Mouse (Mus musculus): ENCODE results near the gene Cd248. TPM values are rescaled to one million over a fixed set of nuclear protein-coding genes. Genes with fewer than 3 reads are reported as not detected.

Gene Cd248
- polyA plus RNA-seq, 1 experiment from 2014 or later: 24.2 TPM

- H3K9ac ChIP-seq (ENCODE audit: low read depth, low read length): peak within 1 kb of the TSS; percentile 88
- H3K4me3 ChIP-seq (ENCODE audit: low read depth, low read length): peak within 1 kb of the TSS; percentile 76
- H3K27me3 ChIP-seq (ENCODE audit: control insufficient read depth, insufficient read depth, low read length): no peaks in the 10 kb centered on the region
- H3K9me3 ChIP-seq (replicated peaks; ENCODE audit: control insufficient read depth, low read length): no peaks in the 10 kb centered on the region
- H3K4me2 ChIP-seq: peak within 1 kb of the TSS; percentile 95
- peaks cover 20% of the 10 kb centered on the region for H3K4me1 ChIP-seq (ENCODE audit: control insufficient read depth, insufficient read depth, low read length)
- ATAC-seq (replicated peaks; ENCODE audit: insufficient number of reproducible peaks, low FRiP score, low TSS enrichment): peak; percentile 82
- no peaks in the 10 kb centered on the region for H3K36me3 ChIP-seq (ENCODE audit: control insufficient read depth, insufficient read depth, low read length)
- under 1% methylated on average over 43 of the region's 44 CpGs for WGBS (ENCODE audit: insufficient replicate concordance)
- H3K27ac ChIP-seq (ENCODE audit: low read depth, low read length): peak within 1 kb of the TSS; percentile 57; the same call in 1 of the 2 replicates
Measured at GRCm38 (mm10) chr19:5038709-5039156, 29.1 kb upstream of the Cd248 start, which contains the start of the genes B4gat1 and AC124502.3. Gene B4gat1, plus strand, starts transcription at chr19:5038826. Gene AC124502.3, plus strand, starts transcription at chr19:5038891.

- Histone ChIP-seq H3K27me3 (ENCODE audit: control insufficient read depth, insufficient read depth, low read length) (no peaks in the 10 kb centered on the region), H3K36me3 (ENCODE audit: control insufficient read depth, insufficient read depth, low read length) (no peaks in the 10 kb centered on the region), H3K4me1 (ENCODE audit: control insufficient read depth, insufficient read depth, low read length) (peaks cover 20% of the 10 kb centered on the region), H3K4me3 (ENCODE audit: low read depth, low read length) (peak overlapping the region; percentile 76), H3K4me2 (peak overlapping the region; percentile 95), H3K27ac (ENCODE audit: low read depth, low read length) (no peak overlapping the region), H3K9me3 (replicated peaks; ENCODE audit: control insufficient read depth, low read length) (no peaks in the 10 kb centered on the region), H3K9ac (ENCODE audit: low read depth, low read length) (peak overlapping the region; percentile 88)
- WGBS (ENCODE audit: insufficient replicate concordance): 15% methylated on average over 41 of the region's 41 CpGs
- no peak for ATAC-seq (replicated peaks; ENCODE audit: insufficient number of reproducible peaks, low FRiP score, low TSS enrichment)
Measured at GRCm38 (mm10) chr19:5039301-5040114, 28.4 kb upstream of the Cd248 start.

DNA sequence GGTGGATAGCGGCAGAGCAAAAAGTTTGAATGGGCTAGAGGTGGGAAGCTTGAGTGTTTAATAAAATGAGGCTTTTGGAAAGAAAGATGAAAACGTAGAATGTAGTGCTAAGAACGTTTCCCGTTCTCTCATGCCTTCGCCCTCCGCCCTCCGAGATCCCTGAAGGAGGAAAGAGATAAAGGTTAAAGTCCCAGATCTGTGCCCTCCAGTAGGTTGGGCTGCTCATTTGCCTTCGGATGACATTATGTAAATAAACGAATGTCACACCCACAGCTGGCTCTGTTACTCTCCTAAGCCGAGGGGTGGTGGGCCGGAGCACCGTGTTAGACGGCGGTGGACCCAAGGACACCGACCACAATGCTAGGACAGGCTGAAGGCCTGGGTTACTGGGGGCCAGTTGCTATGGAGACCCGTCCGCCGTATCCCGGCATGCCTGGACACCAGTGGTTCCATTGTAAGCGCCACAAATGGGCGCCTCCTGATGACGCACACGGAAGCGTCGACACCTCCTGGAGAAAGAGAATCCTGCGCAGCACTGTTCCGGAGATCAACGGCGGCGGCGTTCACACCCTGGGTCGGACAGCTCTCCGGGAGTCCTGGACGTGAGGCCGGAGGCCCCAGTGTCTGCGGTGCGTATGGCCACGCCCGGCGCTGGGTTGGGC is 26.9 kb upstream of the Cd248 start, which contains the start of gene Brms1:
Gene Brms1 (plus strand): TSS at position 493 of the 662 bp plus-strand sequence.
- peak within 1 kb of the TSS; percentile 72 for H3K27ac ChIP-seq (ENCODE audit: low read depth, low read length)
- 4% methylated on average over 40 of the region's 40 CpGs for WGBS (ENCODE audit: insufficient replicate concordance)

GRCm38 (mm10) chr19:5041588-5041987 is 26.3 kb upstream of the Cd248 start:
- Histone ChIP-seq H3K9me3 (replicated peaks; ENCODE audit: control insufficient read depth, low read length) (no peaks in the 10 kb centered on the region), H3K4me3 (ENCODE audit: low read depth, low read length) (peak overlapping the region; percentile 93), H3K27me3 (ENCODE audit: control insufficient read depth, insufficient read depth, low read length) (no peaks in the 10 kb centered on the region), H3K4me2 (peak overlapping the region; percentile 95), H3K36me3 (ENCODE audit: control insufficient read depth, insufficient read depth, low read length) (no peaks in the 10 kb centered on the region; the same call in 1 of the 2 replicates), H3K4me1 (ENCODE audit: control insufficient read depth, insufficient read depth, low read length) (peaks cover 20% of the 10 kb centered on the region), H3K27ac (ENCODE audit: low read depth, low read length) (peak overlapping the region; percentile 72), H3K9ac (ENCODE audit: low read depth, low read length) (peak overlapping the region; percentile 92)
- ATAC-seq (replicated peaks; ENCODE audit: insufficient number of reproducible peaks, low FRiP score, low TSS enrichment): no peak
- WGBS (ENCODE audit: insufficient replicate concordance): under 1% methylated on average over 16 of the region's 16 CpGs

More for the DNA sequence above, 26.9 kb upstream of the Cd248 start, which contains the start of gene Brms1:
- Histone ChIP-seq H3K27me3 (ENCODE audit: control insufficient read depth, insufficient read depth, low read length) (no peaks in the 10 kb centered on the region), H3K36me3 (ENCODE audit: control insufficient read depth, insufficient read depth, low read length) (no peaks in the 10 kb centered on the region), H3K4me1 (ENCODE audit: control insufficient read depth, insufficient read depth, low read length) (peaks cover 20% of the 10 kb centered on the region), H3K9me3 (replicated peaks; ENCODE audit: control insufficient read depth, low read length) (no peaks in the 10 kb centered on the region), H3K4me3 (ENCODE audit: low read depth, low read length) (peak within 1 kb of the TSS; percentile 93), H3K9ac (ENCODE audit: low read depth, low read length) (peak within 1 kb of the TSS; percentile 92), H3K4me2 (peak within 1 kb of the TSS; percentile 95)
- peak; percentile 60 for ATAC-seq (replicated peaks; ENCODE audit: insufficient number of reproducible peaks, low FRiP score, low TSS enrichment)

GRCm38 (mm10) chr19:5045531-5045930 is 22.3 kb upstream of the Cd248 start:
- Histone ChIP-seq H3K27ac (ENCODE audit: low read depth, low read length) (no peak overlapping the region), H3K9ac (ENCODE audit: low read depth, low read length) (no peak overlapping the region), H3K4me2 (no peak overlapping the region), H3K4me3 (ENCODE audit: low read depth, low read length) (no peak overlapping the region), H3K9me3 (replicated peaks; ENCODE audit: control insufficient read depth, low read length) (no peaks in the 10 kb centered on the region), H3K36me3 (ENCODE audit: control insufficient read depth, insufficient read depth, low read length) (no peaks in the 10 kb centered on the region; the same call in 1 of the 2 replicates), H3K27me3 (ENCODE audit: control insufficient read depth, insufficient read depth, low read length) (no peaks in the 10 kb centered on the region), H3K4me1 (ENCODE audit: control insufficient read depth, insufficient read depth, low read length) (peaks cover 15% of the 10 kb centered on the region)
- ATAC-seq (replicated peaks; ENCODE audit: insufficient number of reproducible peaks, low FRiP score, low TSS enrichment): no peak
- 70% methylated on average over 4 of the region's 4 CpGs for WGBS (ENCODE audit: insufficient replicate concordance)

- no peak overlapping the region for H3K4me3 ChIP-seq (ENCODE audit: low read depth, low read length)
- H3K4me1 ChIP-seq (ENCODE audit: control insufficient read depth, insufficient read depth, low read length): peaks cover 21% of the 10 kb centered on the region
- 84% methylated on average over 14 of the region's 14 CpGs for WGBS (ENCODE audit: insufficient replicate concordance)
- ATAC-seq (replicated peaks; ENCODE audit: insufficient number of reproducible peaks, low FRiP score, low TSS enrichment): no peak
- H3K36me3 ChIP-seq (ENCODE audit: control insufficient read depth, insufficient read depth, low read length): no peaks in the 10 kb centered on the region; the same call in 1 of the 2 replicates
- H3K9ac ChIP-seq (ENCODE audit: low read depth, low read length): no peak overlapping the region
- no peaks in the 10 kb centered on the region for H3K9me3 ChIP-seq (replicated peaks; ENCODE audit: control insufficient read depth, low read length)
- no peak overlapping the region for H3K4me2 ChIP-seq
- H3K27ac ChIP-seq (ENCODE audit: low read depth, low read length): no peak overlapping the region
- H3K27me3 ChIP-seq (ENCODE audit: control insufficient read depth, insufficient read depth, low read length): peaks cover 16% of the 10 kb centered on the region
Measured at GRCm38 (mm10) chr19:5048138-5049056, 19.5 kb upstream of the Cd248 start.

- Histone ChIP-seq H3K9me3 (replicated peaks; ENCODE audit: control insufficient read depth, low read length) (no peaks in the 10 kb centered on the region), H3K4me2 (no peak overlapping the region), H3K4me3 (ENCODE audit: low read depth, low read length) (no peak overlapping the region), H3K4me1 (ENCODE audit: control insufficient read depth, insufficient read depth, low read length) (peaks cover 21% of the 10 kb centered on the region), H3K36me3 (ENCODE audit: control insufficient read depth, insufficient read depth, low read length) (no peaks in the 10 kb centered on the region; the same call in 1 of the 2 replicates), H3K27me3 (ENCODE audit: control insufficient read depth, insufficient read depth, low read length) (peaks cover 24% of the 10 kb centered on the region), H3K9ac (ENCODE audit: low read depth, low read length) (no peak overlapping the region), H3K27ac (ENCODE audit: low read depth, low read length) (no peak overlapping the region)
- no peak for ATAC-seq (replicated peaks; ENCODE audit: insufficient number of reproducible peaks, low FRiP score, low TSS enrichment)
- 75% methylated on average over 6 of the region's 6 CpGs for WGBS (ENCODE audit: insufficient replicate concordance)
Measured at GRCm38 (mm10) chr19:5049325-5049724, 18.6 kb upstream of the Cd248 start.
